In the genomic region with DNA sequence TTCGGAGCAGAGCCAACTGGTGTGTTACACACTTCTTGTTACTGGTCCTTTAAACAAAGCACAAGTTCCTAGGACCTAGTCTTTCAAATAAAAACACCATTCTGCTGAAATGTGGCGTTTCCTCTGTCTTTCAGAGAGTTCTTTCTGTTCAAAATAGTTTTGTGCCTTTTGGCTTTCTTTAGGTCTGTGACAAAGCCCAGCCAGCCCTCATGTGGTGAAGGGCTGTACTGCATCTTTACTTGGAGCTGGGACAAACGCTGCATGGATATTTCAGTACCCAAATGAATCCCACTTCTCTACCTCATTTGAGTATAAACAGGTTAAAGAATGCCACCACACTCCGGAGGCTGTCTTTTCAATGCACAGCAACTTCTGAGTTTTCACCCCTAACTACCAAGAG, we compare ENCODE assay signal across 8 mouse cellular contexts.
DNase-seq lines count a peak whose midpoint lies in the region; ATAC-seq and TF ChIP-seq lines count a peak whose summit lies in the region.

No protein-coding gene starts in this region.

- peak; percentile 23; the same call in 1 of the 2 replicates for ATAC-seq in forebrain, postnatal 0 days
- ATAC-seq in forebrain, embryonic 15.5 days (replicated peaks) = no peak
- ATAC-seq in frontal cortex, adult (ENCODE audit: low TSS enrichment) = peak; percentile 31; the same call in 1 of the 2 replicates
- no peak for ATAC-seq in lung, postnatal 0 days
- ATAC-seq in stomach, postnatal 0 days (ENCODE audit: low FRiP score, low TSS enrichment) = no peak

- H3ac ChIP-seq in C2C12 (ENCODE audit: control insufficient read depth, insufficient read length, low read depth) = no peak overlapping the region

- H3K27me3 ChIP-seq in forebrain, postnatal 0 days (ENCODE audit: insufficient read depth, low read length) = no peaks in the 10 kb centered on the region
- H3K27me3 ChIP-seq in forebrain, embryonic 15.5 days = no peaks in the 10 kb centered on the region
- no peaks in the 10 kb centered on the region for H3K27me3 ChIP-seq in C2C12 (ENCODE audit: control insufficient read depth, insufficient read depth, insufficient read length)
- H3K27me3 ChIP-seq in lung, postnatal 0 days (replicated peaks; ENCODE audit: insufficient read depth, low read length) = no peaks in the 10 kb centered on the region
- no peaks in the 10 kb centered on the region for H3K27me3 ChIP-seq in stomach, postnatal 0 days (ENCODE audit: control insufficient read depth, insufficient read depth, low read length)

- H3K79me2 ChIP-seq in C2C12 (ENCODE audit: control insufficient read depth, insufficient read depth) = no peaks in the 10 kb centered on the region

- peak; percentile 84 for TF ChIP-seq CTCF in forebrain, postnatal 0 days (IDR thresholded peaks at IDR 0.05; ENCODE audit: low read depth)
- peak; percentile 38 for TF ChIP-seq CTCF in C2C12 (IDR thresholded peaks at IDR 0.05; ENCODE audit: control insufficient read depth, insufficient read depth, insufficient read length)
- TF ChIP-seq CTCF in brain, embryonic 14.5 days (IDR thresholded peaks at IDR 0.05; ENCODE audit: borderline replicate concordance, extremely low read depth, insufficient read depth, insufficient read length) = peak; percentile 76; the same call in 1 of the 2 replicates
- peak; percentile 93 for TF ChIP-seq CTCF in lung, postnatal 0 days (IDR thresholded peaks at IDR 0.05)
- peak; percentile 94 for TF ChIP-seq CTCF in stomach, postnatal 0 days (IDR thresholded peaks at IDR 0.05; ENCODE audit: low read depth)

- DNase-seq in forebrain, postnatal 0 days = peak; percentile 82
- peak; percentile 69 for DNase-seq in brain, embryonic 14.5 days (ENCODE audit: low read depth)
- DNase-seq in kidney, postnatal 25 days = peak; percentile 70 to 88
- peak; percentile 76 for DNase-seq in lung, postnatal 0 days (ENCODE audit: low spot score)
- DNase-seq in stomach, postnatal 0 days (ENCODE audit: low spot score) = peak; percentile 73

- H3K4me1 ChIP-seq in forebrain, postnatal 0 days (ENCODE audit: insufficient read depth) = peaks cover 7% of the 10 kb centered on the region
- H3K4me1 ChIP-seq in forebrain, embryonic 15.5 days = peaks cover 15% of the 10 kb centered on the region
- H3K4me1 ChIP-seq in lung, postnatal 0 days (ENCODE audit: insufficient read depth, low read depth, low read length) = no peaks in the 10 kb centered on the region
- peaks cover 3% of the 10 kb centered on the region for H3K4me1 ChIP-seq in stomach, postnatal 0 days (replicated peaks; ENCODE audit: control insufficient read depth, insufficient read depth)

- TF ChIP-seq EP300 in lung, postnatal 0 days (IDR thresholded peaks at IDR 0.05) = no peak
- TF ChIP-seq EP300 in stomach, postnatal 0 days (optimal IDR thresholded peaks at IDR 0.05) = no peak

- no peak overlapping the region for H3K4me2 ChIP-seq in forebrain, postnatal 0 days (ENCODE audit: low read depth)
- no peak overlapping the region for H3K4me2 ChIP-seq in forebrain, embryonic 15.5 days (replicated peaks)
- no peak overlapping the region for H3K4me2 ChIP-seq in lung, postnatal 0 days (replicated peaks; ENCODE audit: low read depth, low read length)
- no peak overlapping the region for H3K4me2 ChIP-seq in stomach, postnatal 0 days (replicated peaks; ENCODE audit: low read depth)

- H3K9ac ChIP-seq in forebrain, postnatal 0 days = no peak overlapping the region
- no peak overlapping the region for H3K9ac ChIP-seq in forebrain, embryonic 15.5 days (replicated peaks)
- H3K9ac ChIP-seq in lung, postnatal 0 days (replicated peaks; ENCODE audit: low read depth) = no peak overlapping the region
- no peak overlapping the region for H3K9ac ChIP-seq in stomach, postnatal 0 days (ENCODE audit: low read length)

- H3K4me3 ChIP-seq in forebrain, postnatal 0 days (ENCODE audit: low read depth, low read length) = no peak overlapping the region
- H3K4me3 ChIP-seq in forebrain, embryonic 15.5 days = no peak overlapping the region
- H3K4me3 ChIP-seq in C2C12 (ENCODE audit: insufficient read depth, poor library complexity, severe bottlenecking) = no peak overlapping the region
- H3K4me3 ChIP-seq in lung, postnatal 0 days (ENCODE audit: low read depth, low read length) = no peak overlapping the region
- H3K4me3 ChIP-seq in stomach, postnatal 0 days (ENCODE audit: low read depth, low read length) = no peak overlapping the region

- no peaks in the 10 kb centered on the region for H3K36me3 ChIP-seq in forebrain, postnatal 0 days (ENCODE audit: insufficient read depth)
- H3K36me3 ChIP-seq in forebrain, embryonic 15.5 days = no peaks in the 10 kb centered on the region
- H3K36me3 ChIP-seq in C2C12 (ENCODE audit: control insufficient read depth, insufficient read depth) = no peaks in the 10 kb centered on the region
- no peaks in the 10 kb centered on the region for H3K36me3 ChIP-seq in lung, postnatal 0 days (ENCODE audit: insufficient read depth, low read length)
- H3K36me3 ChIP-seq in stomach, postnatal 0 days (ENCODE audit: control insufficient read depth, insufficient read depth, low read length) = no peaks in the 10 kb centered on the region

- no peaks in the 10 kb centered on the region for H3K79me3 ChIP-seq in C2C12 (ENCODE audit: low read depth)

- TF ChIP-seq POLR2A in brain, embryonic 14.5 days (IDR thresholded peaks at IDR 0.05; ENCODE audit: borderline replicate concordance, extremely low read depth, insufficient read depth, insufficient read length, poor library complexity, severe bottlenecking) = no peak

- H3K27ac ChIP-seq in forebrain, postnatal 0 days (ENCODE audit: low read depth, low read length) = no peak overlapping the region
- no peak overlapping the region for H3K27ac ChIP-seq in forebrain, embryonic 15.5 days (replicated peaks)
- H3K27ac ChIP-seq in lung, postnatal 0 days (ENCODE audit: low read length) = no peak overlapping the region
- H3K27ac ChIP-seq in stomach, postnatal 0 days (replicated peaks) = no peak overlapping the region

- no peaks in the 10 kb centered on the region for H3K9me3 ChIP-seq in forebrain, postnatal 0 days (ENCODE audit: low read length)
- H3K9me3 ChIP-seq in forebrain, embryonic 15.5 days = no peaks in the 10 kb centered on the region
- no peaks in the 10 kb centered on the region for H3K9me3 ChIP-seq in lung, postnatal 0 days (ENCODE audit: low read length)
- H3K9me3 ChIP-seq in stomach, postnatal 0 days (ENCODE audit: control insufficient read depth, low read length) = no peaks in the 10 kb centered on the region

- 42% methylated on average over 4 of the region's 4 CpGs for WGBS in forebrain, postnatal 0 days
- WGBS in forebrain, embryonic 15.5 days = 41% methylated on average over 4 of the region's 4 CpGs
- 42% methylated on average over 4 of the region's 4 CpGs for WGBS in lung, postnatal 0 days
- WGBS in stomach, postnatal 0 days = 41% methylated on average over 4 of the region's 4 CpGs

TF ChIP-seq in C2C12, 6 proteins besides CTCF, POLR2A, EP300 and RAD21:
- TF ChIP-seq FOSL1 (IDR thresholded peaks at IDR 0.05; ENCODE audit: insufficient read depth, low read length, poor library complexity, severe bottlenecking) (no peak), MAX (IDR thresholded peaks at IDR 0.05) (no peak), USF1 (IDR thresholded peaks at IDR 0.05; ENCODE audit: low read depth) (no peak), MYOD1 (IDR thresholded peaks at IDR 0.05; ENCODE audit: control insufficient read depth, insufficient read length, low read depth) (no peak), CEBPB (IDR thresholded peaks at IDR 0.05; ENCODE audit: low read depth) (no peak), MYOG (IDR thresholded peaks at IDR 0.05; ENCODE audit: control insufficient read depth, extremely low read depth, insufficient read length) (no peak)

Comparison
In these comparisons a context has a peak if more than half of its experiments do, and no peak if none do; other contexts are left out.
1. ATAC-seq: peak in forebrain, postnatal 0 days (single experiment) and frontal cortex, adult (single experiment); none in forebrain, embryonic 15.5 days (single experiment), lung, postnatal 0 days (single experiment) and stomach, postnatal 0 days (single experiment).
2. CTCF ChIP-seq: peak in every context shown above with its lines; median percentile 94 in stomach, postnatal 0 days; 93 in lung, postnatal 0 days; 84 in forebrain, postnatal 0 days; 76 in brain, embryonic 14.5 days; 38 in C2C12.
3. Peak in every context shown above with its lines, with median percentiles within 50 percentile points of each other: DNase-seq.